Mouse (Mus musculus) lung, postnatal 0 days (tissue): ENCODE measurements at regions not wholly inside any gene's neighbourhood (a gene's known extent, or its start where the extent isn't known, plus 50 kb on each side); places are given as distances from the start of the nearest gene placed in this dataset.
"Not testable (repeated sequence)": the region's sequence is repeated elsewhere in the genome, so short reads cannot be mapped to it uniquely, and the experiment has no call there.

Experiments used
- CTCF ChIP-seq: IDR thresholded peaks from 2 replicates; pipeline ENCODE4 v1.5.1; 2016; ENCODE audit warnings: antibody characterized with exemption, mild to moderate bottlenecking
- EP300 ChIP-seq: IDR thresholded peaks from 2 replicates; pipeline ENCODE4 v1.6.1; 2016; ENCODE audit warnings: antibody characterized with exemption, mild to moderate bottlenecking, control low read depth

- TF ChIP-seq CTCF, EP300: not testable (repeated sequence)
Observed at GRCm38 (mm10) chr1:17309928-17310327, 835.8 kb downstream of the Crisp4 start.
